Mouse (Mus musculus): ENCODE measurements at regions not wholly inside any gene's neighbourhood (a gene's known extent, or its start where the extent isn't known, plus 50 kb on each side); places are given as distances from the start of the nearest gene placed in this dataset.

DNA sequence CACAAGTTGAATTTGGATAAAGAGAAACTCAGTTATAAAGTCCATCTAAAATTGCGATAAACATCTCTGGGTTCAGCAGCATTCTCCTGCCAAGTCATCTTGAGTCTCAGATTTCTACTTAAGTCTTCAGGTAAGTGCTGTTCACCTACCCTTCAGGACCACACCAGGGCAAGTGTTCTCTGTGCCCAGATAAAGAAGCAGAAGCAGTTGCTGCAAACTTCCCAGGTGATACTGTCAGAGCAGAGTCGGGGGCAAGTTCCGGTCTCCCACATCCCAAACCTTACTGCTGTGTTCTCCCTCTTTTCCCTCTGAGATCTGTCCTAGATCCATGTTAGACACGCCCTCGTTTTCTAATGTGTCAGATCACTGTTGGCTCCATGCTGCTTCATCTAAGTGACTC is 94.7 kb upstream of the Dynlrb2 start:
- Histone ChIP-seq H3K9ac (ENCODE audit: control insufficient read depth, low read depth, low read length, poor library complexity, severe bottlenecking) (no peak overlapping the region), H3K4me1 (ENCODE audit: control insufficient read depth in 1 of 2, insufficient read depth in 2 of 2, low read length in 2 of 2) (no peaks in the 10 kb centered on the region), H3K4me3 (ENCODE audit: control insufficient read depth in 1 of 2, insufficient read depth in 1 of 2, low read depth in 2 of 2, low read length in 2 of 2) (no peak overlapping the region), H3K79me2 (ENCODE audit: control insufficient read depth, insufficient read depth, low read length, poor library complexity) (no peaks in the 10 kb centered on the region), H3K9me3 (replicated peaks; ENCODE audit: insufficient read depth, low read length) (no peaks in the 10 kb centered on the region), H3K27me3 (ENCODE audit: control insufficient read depth in 1 of 2, insufficient read depth in 2 of 2, low read length in 2 of 2) (no peaks in the 10 kb centered on the region), H3K36me3 (ENCODE audit: control insufficient read depth in 1 of 2, insufficient read depth in 2 of 2, low read length in 2 of 2) (no peaks in the 10 kb centered on the region), H3K27ac (ENCODE audit: control insufficient read depth, low read depth, low read length) (no peak overlapping the region)
- TF ChIP-seq KAT2A (conservative IDR thresholded peaks at IDR 0.05; ENCODE audit: low read depth, low read length) (no peak), MXI1 (IDR thresholded peaks at IDR 0.05; ENCODE audit: low read depth, low read length) (no peak), ZNF384 (IDR thresholded peaks at IDR 0.05; ENCODE audit: low read depth, low read length) (no peak), POLR2AphosphoS5 (IDR thresholded peaks at IDR 0.05; ENCODE audit: borderline replicate concordance, low read depth, low read length) (no peak), ZMIZ1 (IDR thresholded peaks at IDR 0.05; ENCODE audit: low read depth, low read length) (no peak), NELFE (IDR thresholded peaks at IDR 0.05; ENCODE audit: low read depth, low read length) (no peak), POLR2A (IDR thresholded peaks at IDR 0.05; ENCODE audit: control insufficient read depth in 1 of 2, insufficient read depth in 1 of 2, low read depth in 1 of 2, low read length in 2 of 2, poor library complexity in 1 of 2) (no peak)
- DNase-seq (ENCODE audit: low read depth, low spot score): no peak

DNA sequence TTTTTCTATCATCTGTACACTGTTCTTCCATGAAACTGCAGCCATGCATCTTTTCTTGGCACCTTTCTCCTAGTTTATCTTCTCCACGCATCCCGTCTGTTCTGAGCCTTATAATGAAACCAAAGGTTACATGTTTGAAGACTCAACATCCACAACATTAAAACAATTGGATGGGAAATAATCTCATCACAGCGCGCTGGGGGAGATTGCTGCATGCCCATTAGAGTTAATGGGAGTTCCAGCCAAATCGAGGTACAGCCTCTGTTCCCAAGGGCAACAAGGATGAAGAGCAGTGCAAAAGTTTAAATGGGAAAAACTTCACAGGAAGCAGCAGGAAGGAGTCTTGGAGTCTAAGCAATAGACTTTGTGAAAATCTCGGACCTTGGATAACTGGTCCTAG is 95.8 kb upstream of the Dynlrb2 start:
- H3K9me3 ChIP-seq (replicated peaks; ENCODE audit: insufficient read depth, low read length): no peaks in the 10 kb centered on the region
- no peak overlapping the region for H3K27ac ChIP-seq (ENCODE audit: control insufficient read depth, low read depth, low read length)
- H3K4me1 ChIP-seq (ENCODE audit: control insufficient read depth in 1 of 2, insufficient read depth in 2 of 2, low read length in 2 of 2): no peaks in the 10 kb centered on the region
- no peak overlapping the region for H3K9ac ChIP-seq (ENCODE audit: control insufficient read depth, low read depth, low read length, poor library complexity, severe bottlenecking)
- DNase-seq (ENCODE audit: low read depth, low spot score): no peak
- no peaks in the 10 kb centered on the region for H3K79me2 ChIP-seq (ENCODE audit: control insufficient read depth, insufficient read depth, low read length, poor library complexity)
- no peaks in the 10 kb centered on the region for H3K36me3 ChIP-seq (ENCODE audit: control insufficient read depth in 1 of 2, insufficient read depth in 2 of 2, low read length in 2 of 2)
- no peak for TF ChIP-seq MXI1 (IDR thresholded peaks at IDR 0.05; ENCODE audit: low read depth, low read length)
- TF ChIP-seq RCOR1 (IDR thresholded peaks at IDR 0.05; ENCODE audit: low read depth, low read length): no peak
- no peak for TF ChIP-seq GATA1 (IDR thresholded peaks at IDR 0.05; ENCODE audit: low read depth, low read length)
- no peak for TF ChIP-seq MAX (IDR thresholded peaks at IDR 0.05; ENCODE audit: low read length)
- TF ChIP-seq KAT2A (conservative IDR thresholded peaks at IDR 0.05; ENCODE audit: low read depth, low read length): no peak
- no peak for TF ChIP-seq NRF1 (IDR thresholded peaks at IDR 0.05; ENCODE audit: insufficient read depth, low read depth, low read length, poor library complexity, severe bottlenecking)
- no peak for TF ChIP-seq RAD21 (IDR thresholded peaks at IDR 0.05; ENCODE audit: low read depth, low read length)
- TF ChIP-seq SIN3A (IDR thresholded peaks at IDR 0.05; ENCODE audit: low read length): no peak
- TF ChIP-seq ZC3H11A (IDR thresholded peaks at IDR 0.05; ENCODE audit: low read depth, low read length): no peak
- TF ChIP-seq JUND (IDR thresholded peaks at IDR 0.05; ENCODE audit: low read depth, low read length): no peak
- TF ChIP-seq CHD2 (IDR thresholded peaks at IDR 0.05; ENCODE audit: low read length): no peak
- no peak for TF ChIP-seq MAFK (IDR thresholded peaks at IDR 0.05; ENCODE audit: borderline replicate concordance, low read depth, low read length)
- no peak for TF ChIP-seq TCF12 (IDR thresholded peaks at IDR 0.05; ENCODE audit: low read depth, low read length)
- TF ChIP-seq MYC (IDR thresholded peaks at IDR 0.05; ENCODE audit: low read depth, low read length): no peak
- TF ChIP-seq USF1 (IDR thresholded peaks at IDR 0.05; ENCODE audit: low read depth, low read length): no peak
- TF ChIP-seq MEF2A (IDR thresholded peaks at IDR 0.05; ENCODE audit: extremely low read depth, insufficient replicate concordance, low read depth, low read length, poor library complexity, severe bottlenecking): no peak
- TF ChIP-seq USF2 (IDR thresholded peaks at IDR 0.05; ENCODE audit: borderline replicate concordance in 1 of 2, insufficient read depth in 1 of 2, low read depth in 1 of 2, low read length in 2 of 2): no peak
- TF ChIP-seq TBP (IDR thresholded peaks at IDR 0.05; ENCODE audit: low read depth, low read length): no peak
- TF ChIP-seq MAZ (IDR thresholded peaks at IDR 0.05; ENCODE audit: low read depth, low read length): no peak
- no peaks in the 10 kb centered on the region for H3K27me3 ChIP-seq (ENCODE audit: control insufficient read depth in 1 of 2, insufficient read depth in 2 of 2, low read length in 2 of 2)
- H3K4me3 ChIP-seq (ENCODE audit: control insufficient read depth in 1 of 2, insufficient read depth in 1 of 2, low read depth in 2 of 2, low read length in 2 of 2): no peak overlapping the region

All from MEL (cell line).